Mouse (Mus musculus): ENCODE results near the gene Gabrb2.

Gabrb2 gene

DNA sequence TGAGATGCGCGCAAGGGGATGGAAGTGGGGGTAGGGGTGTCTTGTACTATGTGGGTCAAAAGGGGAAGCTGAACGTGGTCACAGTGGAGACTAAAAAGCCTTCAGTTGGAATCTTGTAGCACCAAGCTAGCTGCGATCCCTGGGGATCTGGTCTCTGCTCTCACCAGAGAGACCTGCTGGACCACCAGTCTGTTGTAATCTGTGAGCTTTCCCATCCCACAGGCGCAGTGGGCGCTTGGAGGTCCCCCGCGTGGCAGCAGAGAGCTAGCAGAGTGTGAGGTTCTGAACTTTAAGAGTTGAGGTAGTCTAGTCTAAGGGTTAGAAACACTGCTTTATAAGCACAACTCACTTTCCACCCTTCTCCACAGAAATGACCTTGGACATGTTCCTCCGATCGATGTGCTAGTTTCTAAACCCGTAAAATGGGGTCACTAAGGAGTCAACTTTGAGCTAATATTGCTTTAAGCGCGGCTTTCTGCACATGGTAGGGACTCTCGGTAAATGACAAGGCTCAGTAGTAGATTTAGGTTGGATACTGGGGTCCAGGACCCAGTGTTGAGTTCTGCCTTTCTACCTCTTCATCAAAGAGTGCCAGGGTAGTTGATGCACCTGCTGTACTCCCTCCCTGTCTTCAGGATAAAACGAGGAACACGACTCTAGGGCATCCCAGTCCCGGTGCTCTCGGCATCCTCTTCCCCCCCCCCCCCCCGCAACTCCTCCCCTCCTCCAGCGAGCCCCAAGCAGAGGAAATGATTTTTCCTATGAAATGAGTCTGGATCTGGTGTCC is at the start of gene Gabrb2:
Gabrb2 (plus strand) TSS at position 762 of the 787 bp plus-strand sequence.
- no peak for DNase-seq

DNA sequence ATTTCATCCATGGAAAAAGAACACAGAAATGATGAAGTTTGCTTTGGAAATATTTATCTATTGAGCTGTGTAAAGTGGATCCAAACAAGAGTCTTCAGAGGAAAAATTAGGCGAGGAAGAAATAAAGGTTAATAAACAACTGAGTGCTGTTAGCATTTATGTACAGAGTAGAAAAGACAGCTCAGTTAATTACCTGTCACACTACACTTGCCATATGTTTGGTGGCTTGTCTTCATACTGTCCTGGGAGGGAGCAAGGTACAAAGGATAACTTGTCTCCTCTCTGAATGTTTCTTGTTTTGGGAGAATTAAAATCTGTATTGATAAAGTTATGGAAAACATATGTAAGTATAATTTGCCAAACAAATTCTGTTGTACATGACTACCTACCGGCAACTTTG is 40.6 kb upstream of the Gabrb2 start:
- DNase-seq = no peak

DNA sequence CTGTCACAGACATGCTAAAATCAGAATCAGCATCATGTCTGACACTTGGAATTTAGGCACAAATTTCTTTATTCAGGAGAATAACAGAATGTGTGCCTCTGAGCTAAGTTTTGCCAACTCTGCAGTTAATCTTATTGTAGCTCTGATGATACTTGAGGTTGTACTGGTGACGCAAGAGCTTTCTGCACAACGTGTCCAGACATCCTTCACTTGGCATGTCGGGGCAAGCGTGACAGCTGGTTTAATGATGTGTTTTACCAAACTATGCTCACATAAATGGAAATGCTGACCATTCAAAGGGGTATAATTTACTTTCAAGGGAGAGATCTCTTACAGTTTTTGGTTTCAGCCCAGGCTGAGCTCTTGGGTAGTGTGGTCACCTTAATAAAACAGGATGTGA is 33.1 kb upstream of the Gabrb2 start:
- no peak for DNase-seq

DNA sequence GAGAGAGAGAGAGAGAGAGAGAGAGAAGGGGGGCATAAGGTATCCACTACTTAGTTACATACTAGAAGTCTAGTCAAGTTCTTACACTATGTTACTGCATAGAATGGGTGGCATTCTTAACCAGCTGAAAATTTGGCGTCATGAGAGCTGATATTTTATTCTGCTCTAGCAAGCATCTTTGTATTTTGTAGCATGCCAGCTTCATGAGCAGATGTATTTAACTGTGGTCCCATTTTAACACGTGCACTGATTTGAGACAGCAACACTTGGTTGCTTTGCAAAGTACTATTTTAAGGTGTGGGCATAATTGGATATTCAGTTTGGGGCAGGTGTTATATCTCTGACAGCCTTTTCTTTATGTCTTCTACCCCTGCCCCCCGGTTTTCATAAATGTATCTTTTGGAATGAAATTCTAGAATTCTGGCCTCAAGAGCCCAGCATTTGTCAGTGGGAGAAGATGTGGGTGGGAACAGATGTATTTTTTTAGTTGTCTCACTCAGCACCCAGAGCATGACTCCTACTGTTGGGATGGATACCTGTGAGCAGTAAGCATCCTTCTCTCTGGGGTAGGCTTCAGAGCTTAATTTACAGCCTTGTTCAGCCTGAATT is 28.8 kb upstream of the Gabrb2 start:
- peak; percentile 72 for DNase-seq

DNA sequence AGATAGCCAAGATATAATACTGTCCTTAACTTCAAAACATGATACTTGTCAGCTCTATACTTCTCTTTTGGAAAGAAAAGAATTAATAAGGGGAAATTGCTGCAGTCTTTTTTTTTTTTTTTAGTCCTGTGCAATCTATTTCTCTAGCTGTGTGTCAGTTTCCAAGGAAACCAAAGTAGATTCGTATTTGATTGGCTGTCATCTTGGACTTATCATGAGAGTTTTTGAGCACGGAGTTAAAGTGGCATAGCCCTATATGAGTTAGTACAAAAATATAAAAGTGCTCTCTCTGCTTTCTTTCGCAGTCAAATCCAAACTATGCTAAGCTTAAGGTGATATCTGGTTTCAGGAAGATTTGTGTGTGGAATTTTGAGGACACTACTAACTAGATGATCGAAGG is 26.1 kb upstream of the Gabrb2 start:
- no peak for DNase-seq

DNA sequence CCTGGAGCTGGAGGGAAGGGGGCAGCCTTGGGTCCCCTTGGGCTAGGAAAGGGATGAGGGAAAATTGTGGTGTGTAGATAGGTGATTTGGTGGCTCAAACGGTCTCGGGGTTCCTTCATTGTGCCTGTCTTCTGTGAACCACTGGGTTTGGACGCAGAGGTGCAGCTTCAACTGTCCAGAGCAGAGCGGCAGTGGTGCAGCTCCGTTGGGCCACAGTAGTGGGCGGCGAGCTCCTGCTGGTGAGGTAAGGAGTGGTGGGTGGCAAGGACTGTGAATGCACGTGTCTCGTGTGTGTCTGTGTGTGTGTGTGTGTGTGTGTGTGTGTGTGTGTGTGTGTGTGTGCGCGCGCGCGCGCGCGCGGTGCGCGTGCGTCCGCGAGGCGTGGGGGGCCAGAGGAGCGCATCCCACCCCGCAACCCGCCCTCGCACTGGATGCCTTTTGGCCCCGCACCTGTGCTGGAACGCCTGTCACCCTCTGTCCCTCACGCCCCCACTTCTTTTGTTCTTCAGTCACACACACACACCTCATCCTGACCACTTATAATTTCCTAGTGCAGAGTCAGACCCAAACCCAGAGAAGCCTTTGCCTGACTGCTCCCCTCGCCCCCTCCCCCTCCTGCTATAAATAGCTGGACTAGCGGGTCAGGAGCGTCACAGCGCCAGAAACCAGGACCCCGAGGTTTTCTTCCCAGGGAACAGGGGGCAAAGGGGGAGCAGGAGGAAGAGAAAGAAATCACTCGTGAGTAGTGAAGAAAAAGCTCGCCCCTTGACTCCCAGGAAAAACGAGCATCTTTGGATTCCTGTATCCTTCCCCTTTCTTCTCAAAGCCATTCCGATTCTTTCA is 455 bp downstream of the Gabrb2 start:
- peak; percentile 62 for DNase-seq

DNA sequence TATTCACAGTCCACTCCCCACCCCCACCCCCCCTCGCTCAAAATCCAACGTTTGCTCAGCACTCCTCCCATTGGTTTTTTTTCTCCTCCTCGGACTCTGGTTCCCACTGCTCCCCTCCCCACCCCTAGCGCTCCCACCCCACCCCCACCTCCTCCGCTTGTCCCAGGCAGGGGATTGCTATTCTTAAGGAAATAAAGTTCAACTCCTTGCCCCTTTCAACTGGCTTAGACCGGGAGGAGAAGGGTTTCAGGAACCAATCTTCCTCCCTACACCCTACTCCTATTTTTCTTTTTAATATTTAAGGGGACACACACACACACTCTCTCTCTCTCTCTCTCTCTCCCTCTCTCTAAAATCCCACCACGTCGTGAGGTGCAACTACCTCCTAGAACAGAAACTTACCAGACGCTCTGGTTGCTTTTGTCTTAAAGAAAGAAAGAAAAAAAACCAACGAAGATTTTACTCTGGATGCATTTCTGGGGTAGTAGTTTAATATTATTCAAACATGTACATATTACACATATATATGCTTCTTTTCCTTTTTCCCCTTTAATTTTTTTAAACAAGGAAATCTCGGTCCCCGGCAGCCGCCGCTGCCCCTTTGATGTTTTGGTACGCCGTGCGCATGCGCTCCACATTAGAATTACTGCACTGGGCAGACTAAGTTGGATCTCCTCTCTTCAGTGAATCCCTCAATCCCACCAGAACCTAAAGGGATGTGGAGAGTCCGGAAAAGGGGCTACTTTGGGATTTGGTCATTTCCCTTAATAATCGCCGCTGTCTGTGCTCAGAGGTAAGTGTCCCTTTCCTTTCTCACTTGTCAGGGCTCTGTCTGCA is 1.3 kb downstream of the Gabrb2 start:
- peak; percentile 43 for DNase-seq

DNA sequence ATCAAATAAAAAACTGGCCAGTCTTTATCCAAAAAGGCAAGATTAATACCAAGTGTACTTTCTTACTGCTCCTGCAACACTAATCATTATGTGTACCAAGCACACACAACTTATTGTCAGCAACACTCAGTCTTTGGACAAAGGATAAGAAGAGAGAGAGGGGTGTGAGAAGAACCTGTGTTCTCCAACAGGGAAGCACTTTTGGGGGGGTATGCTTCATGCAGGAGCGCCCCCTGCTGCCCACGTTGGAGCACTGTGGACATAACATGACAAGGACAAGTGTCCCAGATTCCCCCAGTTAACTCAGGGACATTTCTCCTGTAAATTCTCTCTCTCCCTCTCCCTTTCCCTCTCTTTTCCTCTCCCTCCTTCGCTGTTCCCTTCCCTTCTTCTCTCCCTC is 3.7 kb downstream of the Gabrb2 start:
- no peak for DNase-seq

DNA sequence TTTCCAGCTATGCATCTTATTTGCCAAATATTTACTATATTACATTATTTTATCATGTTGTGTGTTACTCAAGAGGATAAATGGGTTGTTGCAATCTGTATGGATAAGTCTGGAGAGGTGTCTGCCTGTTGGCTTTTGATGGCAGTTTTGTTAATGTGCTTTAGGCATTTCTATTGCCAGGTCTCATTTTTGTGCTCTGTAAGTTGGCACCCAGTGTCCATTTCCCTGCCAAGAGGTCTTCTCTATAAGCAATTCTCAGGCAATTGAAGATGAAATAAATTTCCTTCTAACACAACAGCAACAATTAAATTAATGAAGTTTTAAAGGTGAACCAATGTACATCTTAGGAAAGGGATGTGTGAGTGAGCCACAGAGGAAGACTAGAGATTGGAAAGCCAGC is 11.9 kb downstream of the Gabrb2 start:
- no peak for DNase-seq

DNA sequence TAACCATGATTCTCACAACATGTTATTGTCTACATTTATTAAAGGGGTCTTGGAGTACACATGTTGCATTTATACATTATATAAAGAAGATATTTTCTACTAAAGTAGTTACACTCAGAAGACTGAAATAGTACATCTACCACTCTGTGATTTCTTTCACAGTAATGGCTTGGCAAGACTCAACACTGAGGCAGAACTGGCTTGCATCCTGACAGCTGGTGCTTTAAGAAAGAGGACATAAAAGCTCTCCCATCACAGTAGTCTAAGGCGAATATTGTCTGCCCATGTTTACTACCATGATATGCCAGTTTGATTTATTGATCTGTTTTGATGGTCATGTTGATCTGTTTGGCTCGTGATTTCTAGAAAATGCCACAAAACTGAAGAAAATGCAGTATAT is 19.4 kb downstream of the Gabrb2 start:
- DNase-seq = no peak

DNA sequence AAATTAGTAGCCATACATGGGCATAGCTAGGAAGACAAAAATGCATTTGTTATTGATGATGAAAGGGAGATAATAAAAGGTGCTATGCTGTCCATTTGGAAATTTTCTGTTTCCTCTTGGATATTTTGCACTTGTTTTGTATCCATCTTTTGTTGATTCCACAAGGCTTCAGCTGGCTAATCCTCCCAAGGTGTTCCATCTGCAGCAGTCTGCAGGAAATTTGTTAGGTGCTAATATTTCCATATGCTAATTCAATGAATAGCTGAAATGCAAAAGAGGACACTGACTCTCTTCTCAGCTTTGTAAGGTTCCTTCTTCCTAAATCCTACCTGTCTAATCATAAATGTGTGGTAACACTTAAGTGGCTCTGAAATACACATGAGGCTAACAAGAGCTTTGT is 24.1 kb downstream of the Gabrb2 start:
- no peak for DNase-seq

DNA sequence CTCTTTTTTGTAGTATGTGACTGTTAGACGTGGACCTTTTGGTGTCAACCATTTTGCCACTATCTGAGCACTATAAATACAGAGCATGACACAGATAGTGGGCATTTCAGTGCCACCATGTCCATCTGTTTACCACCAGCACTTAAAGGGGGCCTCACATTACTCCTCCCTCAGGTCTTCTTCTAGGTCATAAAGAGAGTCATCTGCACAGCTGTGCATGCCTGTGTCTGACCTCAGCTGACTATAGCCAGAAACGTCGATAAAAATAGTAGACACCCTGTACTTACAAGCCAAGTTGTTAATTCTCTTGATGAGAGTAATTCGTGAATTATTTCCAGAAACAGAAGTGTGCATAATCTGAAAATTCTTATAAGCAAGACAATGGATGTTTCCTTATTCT is 29.4 kb downstream of the Gabrb2 start:
- DNase-seq = no peak

DNA sequence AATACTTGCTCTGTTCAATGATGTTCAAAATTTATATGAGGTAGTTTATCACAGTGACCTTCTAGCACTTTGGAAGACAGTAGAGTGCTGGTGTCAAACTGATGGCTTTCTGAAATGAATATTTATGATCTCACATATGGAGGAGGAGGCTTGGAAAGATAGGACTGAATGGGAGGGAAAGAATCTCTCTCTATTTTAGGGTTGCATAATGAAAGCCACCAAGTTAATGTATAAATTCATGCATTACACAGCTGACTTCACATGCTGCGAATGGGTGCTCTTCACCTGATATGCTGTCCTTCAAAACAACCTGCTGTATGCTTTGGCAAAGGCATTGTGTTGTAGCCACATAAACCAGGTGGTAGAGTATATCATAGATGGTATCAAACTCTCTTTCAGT is 44.6 kb downstream of the Gabrb2 start:
- DNase-seq = no peak

DNA sequence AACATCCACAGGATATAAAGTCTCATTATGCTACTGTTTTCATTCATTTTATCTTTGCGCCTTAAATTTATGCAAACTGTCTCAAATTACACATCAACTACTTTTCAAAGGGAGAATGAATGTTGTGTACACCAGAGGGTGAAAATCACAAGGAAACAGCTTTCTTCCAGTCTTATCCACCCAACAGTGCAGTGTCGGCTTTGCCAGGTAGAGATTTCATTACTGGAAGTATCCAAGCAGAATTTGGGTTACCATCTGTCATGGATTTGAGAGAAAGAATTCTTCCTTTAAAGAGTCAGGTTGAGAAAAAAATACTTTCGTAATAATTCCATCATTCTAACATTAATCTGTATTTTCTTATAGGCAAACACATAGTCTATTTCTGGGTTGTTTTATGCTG is 48.8 kb downstream of the Gabrb2 start:
- peak; percentile 6 for DNase-seq

DNA sequence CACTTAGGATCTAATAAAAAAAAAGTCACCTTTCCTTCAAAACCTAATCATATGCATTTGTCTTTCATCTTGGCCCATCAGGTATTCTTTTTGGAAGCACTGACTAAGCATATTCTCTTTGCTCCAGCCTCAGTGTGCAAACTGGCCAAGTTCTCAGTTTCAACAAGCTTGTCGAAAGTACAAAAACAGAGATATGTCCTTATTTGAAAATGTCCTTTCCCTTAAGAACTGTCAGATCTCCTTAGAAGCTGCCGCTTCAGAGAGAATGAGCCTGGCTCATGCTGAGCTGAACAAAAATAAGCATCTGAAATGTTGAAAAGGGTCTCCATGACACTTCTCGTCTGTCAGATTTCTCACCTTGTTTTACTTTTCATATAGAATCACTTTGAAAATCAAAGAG is 55.0 kb downstream of the Gabrb2 start:
- no peak for DNase-seq

DNA sequence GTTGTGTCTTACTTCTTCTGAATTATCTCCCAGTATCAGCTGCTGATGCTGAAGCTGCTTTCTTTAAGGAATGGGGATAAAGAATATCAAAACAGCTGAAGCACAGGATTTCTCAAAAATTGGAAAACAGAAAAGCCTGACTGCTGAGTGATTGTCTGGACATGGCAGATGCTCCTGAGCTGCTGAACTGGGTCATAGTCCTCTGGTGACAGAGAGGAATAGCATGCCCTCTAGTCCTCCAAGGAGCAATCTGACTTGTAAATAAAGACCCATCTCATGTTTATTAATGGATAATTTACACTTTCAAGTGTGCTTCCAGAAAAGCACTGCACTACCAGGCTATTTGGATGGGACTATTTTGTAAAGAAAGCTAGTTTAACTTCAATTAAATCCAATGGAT is 68.1 kb downstream of the Gabrb2 start:
- DNase-seq = no peak

DNA sequence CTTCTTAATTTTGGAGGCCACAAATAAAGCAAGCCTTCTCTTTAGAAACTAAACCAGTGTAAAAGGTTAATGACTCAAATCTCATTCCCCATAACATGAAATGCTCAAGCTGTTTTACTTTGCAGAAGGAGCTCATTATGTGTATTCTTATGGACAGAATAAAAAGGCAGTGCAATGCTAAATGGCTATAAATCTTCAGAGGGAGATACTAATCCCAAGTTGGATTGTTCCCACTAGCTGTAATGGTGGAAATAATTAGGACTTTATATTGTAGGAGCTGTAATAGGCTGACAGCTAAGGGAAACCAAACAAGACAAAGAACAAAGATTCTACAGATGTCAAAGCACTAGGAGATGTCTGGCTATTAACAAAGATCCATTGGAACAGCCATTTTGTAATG is 81.6 kb downstream of the Gabrb2 start:
- no peak for DNase-seq

DNA sequence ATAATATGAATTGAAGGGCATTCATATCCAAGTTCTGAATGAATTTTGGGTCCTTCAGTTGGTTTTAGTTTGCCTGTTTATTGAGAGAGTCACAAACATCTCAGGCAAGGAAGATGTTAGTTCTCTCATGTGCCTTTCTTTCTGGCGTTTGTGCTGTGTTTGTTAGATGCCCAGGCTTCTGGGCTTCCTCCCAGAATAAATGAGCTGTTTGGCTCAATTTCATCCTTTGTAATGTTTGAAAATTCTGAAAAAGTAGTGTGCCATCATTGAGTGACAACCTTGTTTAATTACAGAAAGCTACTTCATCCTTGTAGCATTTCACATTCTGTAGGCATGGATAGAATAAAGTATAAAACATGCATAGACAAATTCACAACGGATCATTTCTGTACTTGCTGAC is 85.9 kb downstream of the Gabrb2 start:
- DNase-seq = no peak

DNA sequence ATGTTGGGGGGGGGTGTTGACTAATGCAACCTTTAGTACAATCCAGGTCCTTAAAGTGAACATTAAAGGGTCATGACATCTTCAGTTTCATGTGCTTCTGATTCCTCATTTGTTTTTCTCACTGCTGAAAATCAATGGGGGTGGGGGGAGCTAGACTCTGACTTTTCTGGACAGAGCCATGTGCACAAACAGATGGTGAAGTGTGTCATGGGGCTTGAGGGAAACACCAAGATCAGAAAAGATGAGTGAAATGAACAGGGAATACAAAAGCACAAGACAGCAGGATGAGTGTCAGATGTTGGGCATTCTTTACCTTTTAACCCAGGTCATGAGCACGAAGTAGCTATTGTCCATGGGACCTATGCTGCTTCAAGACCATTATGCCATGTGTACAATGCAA is 86.4 kb downstream of the Gabrb2 start:
- no peak for DNase-seq

DNA sequence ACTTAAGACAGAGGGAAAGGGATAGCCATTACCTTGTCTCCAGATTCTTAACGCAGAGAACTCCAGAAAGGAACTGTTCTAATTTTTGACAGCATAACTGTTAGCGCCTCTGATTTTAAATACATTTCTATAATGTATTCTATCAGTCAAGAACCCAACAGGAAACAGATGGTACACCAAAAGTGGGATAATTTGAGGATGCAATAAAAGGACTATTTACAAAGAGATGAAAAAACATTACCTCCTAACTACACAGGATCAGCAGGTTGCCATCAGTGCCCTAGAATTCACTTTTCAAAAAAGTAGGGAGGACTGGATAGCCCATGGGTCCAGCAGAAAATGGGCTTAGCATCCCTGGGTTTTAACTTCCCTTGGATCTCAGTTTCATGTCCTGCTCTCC is 102.4 kb downstream of the Gabrb2 start:
- no peak for DNase-seq

DNA sequence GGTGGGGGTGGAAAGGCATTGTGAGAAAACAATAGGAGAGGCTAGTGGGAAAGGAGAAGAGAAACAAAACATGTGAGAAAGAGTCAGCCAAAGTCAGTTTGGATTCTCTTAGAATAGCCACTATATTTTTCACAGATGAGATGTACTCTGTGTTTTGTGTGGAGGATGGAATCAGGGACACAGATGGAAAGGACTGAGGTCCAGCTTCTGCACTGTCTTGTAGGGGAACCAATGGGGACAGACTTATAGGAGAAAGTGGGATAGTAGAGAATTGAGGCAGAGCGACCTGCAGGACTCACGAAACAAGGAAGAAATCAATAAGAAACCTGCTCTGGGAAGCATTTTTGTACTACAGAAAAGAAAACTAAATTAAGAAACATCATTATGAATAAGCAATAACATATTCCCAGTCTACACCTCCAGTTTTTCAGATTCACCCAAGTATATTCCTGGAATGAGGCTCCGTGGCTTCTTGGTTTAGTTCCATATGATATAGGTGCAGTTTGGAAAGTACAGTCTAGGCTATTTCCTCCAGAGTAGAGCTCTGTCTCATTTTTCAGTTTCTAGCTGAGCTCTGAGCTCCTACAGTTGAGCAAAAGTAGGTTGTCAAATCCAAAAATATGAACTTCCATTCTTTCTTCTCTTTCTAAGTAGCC is 108.8 kb downstream of the Gabrb2 start:
- DNase-seq = no peak

DNA sequence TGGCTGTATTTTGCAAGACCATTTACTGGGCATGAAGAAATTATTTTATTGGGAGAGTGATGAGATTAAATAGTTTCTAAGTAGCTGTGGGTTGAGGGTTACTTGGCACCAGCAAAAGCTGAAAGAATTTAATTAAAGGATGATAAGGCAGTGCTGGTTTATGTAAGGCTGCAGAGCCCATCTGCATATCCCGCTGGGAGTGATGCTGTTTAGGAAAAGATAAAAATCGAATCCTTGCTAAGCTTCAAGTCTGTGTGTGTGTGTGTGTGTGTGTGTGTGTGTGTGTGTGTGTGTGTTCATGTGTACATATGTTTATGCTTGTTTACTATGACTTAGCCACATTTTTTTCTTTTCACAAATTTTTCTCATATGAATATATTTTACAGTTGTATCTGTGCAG is 113.0 kb downstream of the Gabrb2 start:
- no peak for DNase-seq

DNA sequence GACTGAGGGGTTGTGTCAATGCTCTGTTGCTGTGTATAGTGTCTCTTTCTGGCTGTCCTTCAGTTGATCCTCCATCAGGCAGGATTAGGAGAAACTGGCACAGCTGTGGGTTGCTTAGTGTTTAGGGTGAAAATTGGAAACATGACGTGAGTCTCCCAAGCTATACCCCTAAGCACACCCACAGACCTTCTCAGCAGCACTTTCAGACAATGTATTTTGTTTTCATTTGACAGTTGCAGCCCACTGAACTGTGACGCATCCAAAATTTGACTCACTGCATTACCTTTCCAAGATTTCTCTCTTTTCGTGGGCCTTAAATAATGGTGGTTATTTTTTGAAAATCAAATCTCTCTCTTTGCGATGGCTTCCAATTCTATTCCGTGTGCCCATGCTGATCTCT is 115.7 kb downstream of the Gabrb2 start:
- peak; percentile 24 for DNase-seq
